Mouse (Mus musculus): ENCODE measurements at regions not wholly inside any gene's neighbourhood (a gene's known extent, or its start where the extent isn't known, plus 50 kb on each side); places are given as distances from the start of the nearest gene placed in this dataset.

DNA sequence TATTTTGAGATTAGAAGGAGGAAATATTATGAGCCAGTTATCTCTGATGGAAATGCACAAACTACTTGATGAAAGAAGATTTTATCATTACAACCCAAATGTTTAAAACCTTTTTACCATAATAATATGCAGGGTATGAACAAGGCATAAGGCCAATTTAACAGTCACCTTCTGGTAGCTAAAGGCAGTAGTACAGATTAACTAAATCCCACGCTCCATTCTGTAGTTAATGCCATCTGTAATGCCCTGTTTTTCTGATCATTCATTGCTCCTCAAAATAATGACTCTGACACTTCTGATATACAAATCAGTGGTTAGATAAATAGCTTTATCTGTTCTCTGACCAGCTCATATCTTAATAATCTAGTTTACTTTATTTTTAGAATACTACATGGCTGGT is 987.8 kb downstream of the Pcdh7 start:
- DNase-seq = no peak

DNA sequence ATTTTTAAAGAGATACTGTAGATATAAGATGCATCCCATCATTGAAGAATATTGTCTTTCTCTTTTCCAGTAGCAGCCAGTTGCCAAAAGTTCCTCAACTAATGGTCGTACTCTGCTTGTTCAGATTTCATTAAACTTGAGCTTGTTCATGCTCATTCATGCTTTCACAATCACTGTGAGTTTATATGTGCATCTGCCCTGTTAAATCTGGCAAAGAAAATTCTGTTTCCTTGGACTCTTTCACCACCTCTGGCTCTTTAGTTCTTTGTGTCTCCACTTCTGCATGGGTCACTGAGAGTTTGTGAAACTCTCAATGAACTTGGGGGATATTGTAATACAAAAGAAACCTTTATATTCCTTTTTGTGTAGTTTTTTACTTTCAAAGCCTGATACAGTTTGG is 994.6 kb downstream of the Pcdh7 start:
- no peak for DNase-seq

DNA sequence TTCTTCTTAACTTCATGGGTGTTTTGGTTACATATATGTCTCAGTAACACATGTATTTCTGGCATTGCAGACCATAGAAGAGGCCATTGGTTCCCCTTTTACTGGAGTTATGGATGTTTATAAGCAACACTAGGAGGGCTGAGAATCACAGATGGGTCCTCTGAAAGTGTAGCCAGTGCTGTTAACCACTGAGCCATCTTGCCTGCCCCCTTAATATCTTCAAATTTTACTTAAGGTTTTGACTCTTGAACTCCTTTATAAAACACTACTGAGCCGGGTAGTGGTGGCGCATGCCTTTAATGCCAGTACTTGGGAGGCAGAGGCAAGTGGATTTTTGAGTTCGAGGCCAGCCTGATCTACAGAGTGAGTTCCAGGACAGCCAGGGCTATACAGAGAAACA is 1015.6 kb downstream of the Pcdh7 start:
- no peak for DNase-seq

DNA sequence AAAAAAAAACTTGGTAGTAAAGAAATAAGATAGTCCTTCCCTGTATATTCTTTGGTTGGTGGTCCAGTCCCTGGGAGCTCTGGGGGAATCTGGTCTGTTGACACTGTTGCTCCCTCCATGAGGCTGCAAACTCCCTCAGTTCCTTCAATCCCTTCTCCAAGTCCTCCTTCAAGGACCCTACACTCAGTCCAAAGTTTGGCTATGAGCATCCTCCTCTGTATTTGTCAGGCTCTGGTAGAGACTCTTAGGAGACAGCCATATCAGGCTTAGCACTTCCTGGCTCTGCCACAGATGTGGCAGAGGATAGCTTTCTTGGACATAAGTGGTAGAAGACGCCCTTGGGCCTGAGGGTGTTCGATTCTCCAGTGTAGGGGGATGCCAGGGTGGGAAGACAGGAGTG is 1016.2 kb downstream of the Pcdh7 start:
- DNase-seq = no peak

DNA sequence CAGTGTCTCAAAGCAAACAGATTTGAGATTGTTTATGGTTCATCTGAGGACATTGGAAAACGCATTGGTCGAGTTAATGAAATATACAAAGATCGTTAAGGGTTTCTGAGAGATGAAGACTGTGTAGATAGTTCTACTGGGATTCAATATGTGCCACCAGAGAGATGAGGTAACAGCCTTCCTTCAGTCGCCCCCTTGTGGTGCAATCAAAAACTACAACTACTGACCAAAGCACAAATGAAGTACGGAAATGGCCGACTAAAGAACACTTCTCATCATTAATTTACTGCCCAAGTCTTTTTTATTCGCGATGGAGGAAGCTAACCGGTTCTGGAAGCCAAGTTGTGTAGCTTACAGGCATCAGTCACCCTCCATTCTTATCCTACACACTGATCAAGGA is 1018.8 kb downstream of the Pcdh7 start:
- DNase-seq = peak in 1 of 2 experiments; percentile 29

DNA sequence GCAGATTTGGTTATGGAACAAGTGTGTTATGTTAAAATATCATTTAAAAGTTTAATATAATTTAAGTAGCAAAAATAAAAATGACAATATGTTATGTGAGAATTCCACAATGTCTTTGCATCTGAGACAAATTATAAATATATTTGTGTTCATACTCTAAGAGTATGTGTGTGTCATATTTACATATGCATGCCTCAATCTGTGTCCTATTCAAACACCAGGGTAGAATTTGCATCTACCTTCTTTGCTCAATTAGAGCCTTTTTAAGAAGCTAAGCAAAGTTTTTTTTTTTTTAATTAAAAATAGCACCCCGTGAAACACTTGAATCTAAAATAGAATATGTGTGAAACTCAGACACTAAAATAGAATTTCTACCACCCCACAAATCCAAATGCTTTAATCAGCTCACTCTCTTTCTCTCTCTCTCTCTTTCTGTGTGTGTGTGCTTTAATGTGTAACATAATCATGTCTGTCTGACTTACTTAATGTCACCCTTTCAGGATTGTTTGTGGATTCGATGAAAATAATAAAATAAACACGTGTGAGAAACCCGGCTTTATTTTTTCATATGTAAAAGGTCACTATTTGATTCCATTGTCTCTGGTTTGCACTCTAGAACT is 1019.6 kb downstream of the Pcdh7 start:
- no peak for DNase-seq

DNA sequence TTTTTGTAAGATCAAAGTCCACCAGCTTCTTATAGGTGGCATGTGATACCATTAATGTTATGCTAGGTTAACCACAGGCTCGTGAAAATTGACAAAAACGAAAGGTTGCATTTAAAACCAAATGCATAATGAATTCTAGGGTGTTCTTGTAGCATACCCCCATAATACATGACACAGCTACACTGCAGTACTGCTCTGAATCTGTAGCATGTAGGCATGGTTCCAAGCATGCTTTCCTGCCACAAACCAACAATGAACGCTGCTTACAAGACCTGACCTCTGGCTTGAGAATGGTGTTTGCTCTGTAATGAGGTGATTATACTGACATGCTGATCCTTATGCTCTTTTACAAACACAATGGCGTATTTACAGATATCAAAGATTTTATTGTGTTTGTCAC is 1020.3 kb downstream of the Pcdh7 start:
- no peak for DNase-seq

DNA sequence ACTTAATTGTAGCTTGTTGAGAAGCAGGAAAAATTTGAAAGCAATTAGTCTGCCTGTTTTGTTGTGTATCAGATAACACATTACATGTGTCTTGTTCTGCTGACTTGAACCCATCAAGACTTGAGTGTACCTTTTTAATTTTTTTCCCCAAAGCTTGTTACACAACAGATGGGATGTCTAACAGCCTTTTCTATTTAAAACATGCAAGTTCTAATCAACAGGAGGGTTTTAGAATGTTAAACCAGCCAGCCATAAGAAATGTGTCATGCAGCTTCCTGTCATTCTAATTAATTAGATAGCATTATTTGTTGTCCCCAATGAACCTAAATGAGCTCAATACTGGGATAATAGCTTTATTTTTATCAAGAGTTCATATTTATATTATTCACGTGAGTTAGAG is 1023.0 kb downstream of the Pcdh7 start:
- no peak for DNase-seq

DNA sequence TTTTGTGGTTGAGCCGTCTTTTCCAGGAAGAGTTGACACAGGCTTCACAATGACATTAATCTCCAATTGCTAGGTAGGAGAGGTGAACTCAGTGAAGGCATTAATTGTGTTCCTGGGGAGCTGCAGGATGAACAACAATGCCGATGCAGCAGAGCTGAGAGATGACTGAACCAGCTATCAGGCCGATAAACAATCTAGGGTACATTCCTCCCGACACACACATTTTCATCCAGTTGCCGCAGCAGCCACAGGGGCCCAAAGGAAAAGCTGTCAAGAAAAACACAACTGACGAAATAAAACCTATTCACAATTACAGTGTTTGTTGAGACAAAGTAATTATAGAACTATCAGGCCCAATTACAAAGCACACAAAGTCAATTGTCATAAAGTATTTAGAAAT is 1029.9 kb downstream of the Pcdh7 start:
- DNase-seq = no peak

DNA sequence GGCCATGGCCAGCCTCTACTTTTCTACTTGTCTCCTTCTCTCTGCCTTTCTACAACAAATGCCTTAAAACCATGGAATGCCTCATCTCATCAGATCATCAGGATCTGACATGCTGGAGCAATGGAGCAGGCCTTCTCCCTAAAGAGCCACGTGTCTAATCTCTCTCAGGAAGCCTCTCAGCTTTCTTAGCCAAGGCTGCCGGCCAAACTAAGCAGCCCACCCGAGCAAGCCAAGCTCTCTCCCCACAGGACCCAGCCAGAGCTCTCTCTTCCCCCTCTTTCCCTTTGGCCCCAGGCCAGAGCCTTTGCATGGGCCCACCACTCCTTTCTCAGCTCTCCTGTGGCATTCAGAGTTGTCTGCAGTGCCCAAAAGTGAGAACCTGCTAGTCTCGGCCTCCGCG is 1034.0 kb downstream of the Pcdh7 start:
- DNase-seq = no peak
